Mouse (Mus musculus) CH12.LX (cell line): ENCODE measurements at regions not wholly inside any gene's neighbourhood (a gene's known extent, or its start where the extent isn't known, plus 50 kb on each side); places are given as distances from the start of the nearest gene placed in this dataset.

ENCODE experiments used
- CHD1 ChIP-seq: IDR thresholded peaks from 2 replicates; pipeline ENCODE4 v1.6.1; 2012; ENCODE audit warnings: low read depth, low read length, improper control_type of control experiment, inconsistent platforms
- CTCF ChIP-seq, 2 experiments: IDR thresholded peaks in 1 of 2; conservative IDR thresholded peaks in 1 of 2; 2 replicates each; pipeline ENCODE4 v1.5.1; 2011 to 2012; ENCODE audit warnings: low read depth in 2 of 2, low read length in 2 of 2, improper control_type of control experiment in 1 of 2, inconsistent platforms in 1 of 2, mild to moderate bottlenecking in 1 of 2, moderate library complexity in 1 of 2
- KAT2A ChIP-seq: IDR thresholded peaks from 2 replicates; pipeline ENCODE4 v1.6.1; 2012; ENCODE audit warnings: low read length, improper control_type of control experiment, inconsistent platforms; ENCODE audit not compliant: insufficient replicate concordance
- MXI1 ChIP-seq: IDR thresholded peaks from 2 replicates; pipeline ENCODE4 v1.6.1; 2011; ENCODE audit warnings: mild to moderate bottlenecking, low read depth, low read length, improper control_type of control experiment
- POLR2A ChIP-seq: IDR thresholded peaks from 2 replicates; pipeline ENCODE4 v1.6.1; 2011; ENCODE audit warnings: low read depth, mild to moderate bottlenecking, improper control_type of control experiment, low read length
- SMC3 ChIP-seq: IDR thresholded peaks from 2 replicates; pipeline ENCODE4 v1.6.1; 2011; ENCODE audit warnings: low read depth, low read length, improper control_type of control experiment
- UBTF ChIP-seq: IDR thresholded peaks from 2 replicates; pipeline ENCODE4 v1.6.1; 2012; ENCODE audit warnings: low read depth, mild to moderate bottlenecking, inconsistent platforms, low read length, improper control_type of control experiment, moderate library complexity
- USF1 ChIP-seq: IDR thresholded peaks from 2 replicates; pipeline ENCODE4 v1.6.1; 2014; ENCODE audit warnings: low read depth, mild to moderate bottlenecking, inconsistent platforms, low read length, improper control_type of control experiment
- USF2 ChIP-seq: conservative IDR thresholded peaks from 2 replicates; pipeline ENCODE4 v1.6.1; 2011; ENCODE audit warnings: low read depth, low read length, improper control_type of control experiment
- ZC3H11A ChIP-seq: IDR thresholded peaks from 2 replicates; pipeline ENCODE4 v1.6.1; 2012; ENCODE audit warnings: low read depth, mild to moderate bottlenecking, inconsistent platforms, low read length, improper control_type of control experiment
- ZNF384 ChIP-seq: IDR thresholded peaks from 2 replicates; pipeline ENCODE4 v1.6.1; 2012; ENCODE audit warnings: low read depth, low read length, improper control_type of control experiment, inconsistent platforms

- TF ChIP-seq ZC3H11A: no peak
- no peak for TF ChIP-seq POLR2A
- no peak for TF ChIP-seq MXI1
- no peak for TF ChIP-seq USF2
- no peak for TF ChIP-seq CTCF (conservative IDR thresholded peaks at IDR 0.05 in 1 of 2, IDR thresholded peaks at IDR 0.05 in 1 of 2; ENCODE audit: low read depth in 2 of 2, low read length in 2 of 2)
- no peak for TF ChIP-seq KAT2A
- no peak for TF ChIP-seq USF1
- no peak for TF ChIP-seq UBTF
- TF ChIP-seq SMC3: no peak
- no peak for TF ChIP-seq ZNF384
- TF ChIP-seq CHD1: no peak
These were observed 420.5 kb upstream of the Tbc1d2b start for GRCm38 (mm10) chr9:90691137-90691536.
